Mouse (Mus musculus): ENCODE results near the gene Tnfrsf14.

Tnfrsf14 gene

DNA sequence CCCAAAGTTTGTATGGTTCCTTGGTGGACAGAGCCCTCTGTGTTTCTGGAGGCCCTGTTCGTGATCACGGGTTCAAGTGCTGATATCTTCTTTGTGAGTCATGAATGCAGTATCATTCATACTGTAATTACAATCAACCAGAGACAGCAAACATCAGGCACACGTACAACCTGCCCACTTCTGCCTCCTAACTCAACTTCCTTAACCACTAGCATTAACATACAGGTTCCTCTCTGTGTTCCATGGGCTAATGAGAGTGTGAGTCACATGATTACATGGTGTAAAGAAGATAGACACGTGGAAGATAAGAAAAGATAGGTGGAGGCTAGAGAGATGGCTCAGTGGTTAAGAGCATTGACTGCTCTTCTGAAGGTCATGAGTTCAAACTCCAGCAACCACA lies 11.7 kb downstream of the Tnfrsf14 start:
- in situ Hi-C loops (cut with MboI), result no loop called here

GRCm38 (mm10) chr4:154915286-154915685 lies 13.1 kb downstream of the Tnfrsf14 start:
- in situ Hi-C loops (cut with MboI), result no loop called here

GRCm38 (mm10) chr4:154914707-154915106 lies 13.7 kb downstream of the Tnfrsf14 start:
- in situ Hi-C loops (cut with MboI), result no loop called here

DNA sequence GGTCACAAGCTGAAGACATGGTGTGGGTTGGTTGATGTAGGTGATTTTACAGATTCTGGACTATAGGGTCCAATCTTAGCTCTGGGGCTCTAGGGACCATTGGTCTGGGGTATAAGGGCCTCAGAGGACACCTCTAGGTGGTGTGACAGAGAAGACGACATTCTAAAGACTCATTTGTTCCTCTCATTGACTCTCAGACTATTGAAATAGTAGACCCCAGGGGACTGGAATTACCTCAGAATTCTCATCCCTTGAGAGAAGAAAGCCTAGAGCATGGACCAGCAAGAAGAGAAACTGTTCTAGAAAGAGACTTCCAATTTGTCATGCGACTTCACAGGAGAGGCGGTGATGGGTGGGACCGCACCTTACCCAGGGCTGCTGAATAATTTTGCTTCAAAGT lies 14.1 kb downstream of the Tnfrsf14 start:
- in situ Hi-C loops (cut with MboI), result no loop called here

DNA sequence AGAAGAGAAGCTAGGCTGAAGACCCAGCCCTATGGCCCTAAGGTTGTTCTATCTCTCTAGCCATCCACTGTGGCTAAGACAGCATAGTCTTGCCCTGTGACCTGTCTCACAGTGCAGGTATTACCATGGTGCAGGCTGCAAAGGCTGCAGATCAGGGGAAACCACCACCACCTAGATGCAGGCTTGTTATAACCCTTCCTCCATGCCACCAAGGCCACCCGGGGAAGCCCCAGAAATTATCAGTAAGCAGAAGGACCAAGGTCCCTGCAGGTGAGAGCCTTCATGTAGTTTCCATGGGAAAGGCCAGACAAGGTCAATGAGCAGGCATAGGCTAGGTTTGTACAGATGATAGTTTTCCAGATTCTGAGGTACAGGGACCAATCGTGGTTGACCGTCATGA lies 14.5 kb downstream of the Tnfrsf14 start:
- in situ Hi-C loops (cut with MboI), result no loop called here

DNA sequence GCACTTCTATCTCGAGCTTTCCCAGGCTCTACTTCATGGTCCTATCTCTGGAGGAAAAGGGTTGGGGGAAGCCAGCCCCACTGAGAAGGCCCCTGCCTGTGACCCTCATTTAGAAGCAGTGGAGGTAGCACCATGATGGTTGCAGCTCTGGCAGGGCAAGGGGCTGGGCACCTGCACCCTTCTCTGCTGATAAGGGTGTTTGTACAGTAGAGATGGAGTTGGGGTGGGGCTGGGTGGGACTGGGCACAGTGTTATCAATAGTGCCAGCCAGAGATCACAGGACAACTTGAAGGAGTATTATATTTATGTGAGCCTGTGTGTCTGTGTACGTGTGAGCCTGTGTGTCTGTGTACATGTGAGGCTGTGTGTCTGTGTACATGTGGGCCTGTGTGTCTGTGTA lies 16.7 kb downstream of the Tnfrsf14 start:
- in situ Hi-C loops (cut with MboI), result no loop called here

DNA sequence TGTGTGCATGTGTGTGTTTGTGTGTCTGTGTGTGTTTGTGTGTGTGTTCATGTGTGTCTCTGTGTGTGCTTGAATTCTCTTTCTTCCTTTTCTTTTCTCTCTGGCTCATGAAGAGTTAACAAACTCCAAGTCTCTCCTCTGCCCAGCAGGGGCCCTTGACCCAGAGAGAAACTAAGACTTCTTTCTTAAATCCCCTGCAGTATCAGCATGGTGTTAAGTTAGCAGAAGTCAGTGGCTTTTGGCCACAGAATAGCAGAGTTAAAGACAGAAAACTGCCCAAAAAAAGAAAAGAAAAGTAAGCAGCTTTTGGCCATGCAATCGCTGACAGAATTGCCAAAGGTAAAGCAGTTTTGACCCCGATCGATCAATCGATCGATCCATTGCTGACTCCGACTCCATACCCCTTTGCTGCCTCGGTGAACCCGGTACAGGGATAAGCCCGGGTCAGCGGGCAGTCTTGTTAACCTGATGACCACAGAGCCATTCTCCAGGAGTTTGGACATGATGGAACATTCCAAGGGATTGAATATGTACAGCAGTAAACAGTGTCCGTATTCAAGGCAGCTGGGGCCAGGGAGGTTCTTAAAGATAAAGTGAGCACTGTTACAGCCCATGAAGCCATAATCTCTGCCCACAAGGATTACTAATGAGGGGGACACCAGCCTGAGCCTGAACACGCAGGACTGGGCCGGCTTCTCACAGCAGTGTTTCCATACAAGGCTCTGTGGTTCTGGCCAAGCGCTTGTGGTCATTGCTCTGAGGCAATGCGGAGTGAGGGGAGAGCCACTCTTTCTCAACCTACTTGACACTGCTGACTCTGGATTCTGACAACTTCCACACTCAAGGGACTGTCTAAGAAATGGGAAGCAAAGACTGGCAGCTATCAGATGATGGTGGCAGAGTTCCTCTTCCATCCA lies 17.5 kb downstream of the Tnfrsf14 start:
- in situ Hi-C loops (cut with MboI), result no loop called here

- in situ Hi-C loops (cut with MboI), result no loop called here
Measured at GRCm38 (mm10) chr4:154908490-154908889, 19.9 kb downstream of the Tnfrsf14 start.

GRCm38 (mm10) chr4:154907833-154908232 lies 20.5 kb downstream of the Tnfrsf14 start:
- in situ Hi-C loops (cut with MboI), result no loop called here

GRCm38 (mm10) chr4:154904185-154905071 lies 23.9 kb downstream of the Tnfrsf14 start:
- in situ Hi-C loops (cut with MboI), result no loop called here

- in situ Hi-C loops (cut with MboI), result no loop called here
Measured at GRCm38 (mm10) chr4:154902371-154902770, 26.0 kb downstream of the Tnfrsf14 start.

- in situ Hi-C loops (cut with MboI), result loop anchor here (25.0 kb wide), 1 partner anchor 339 kb away; the partner anchor contains the start of gene Faap20
Measured at GRCm38 (mm10) chr4:154898506-154899446, 29.6 kb downstream of the Tnfrsf14 start, which contains the start of gene Fam213b. Gene Fam213b, minus strand, starts transcription at chr4:154899135.

DNA sequence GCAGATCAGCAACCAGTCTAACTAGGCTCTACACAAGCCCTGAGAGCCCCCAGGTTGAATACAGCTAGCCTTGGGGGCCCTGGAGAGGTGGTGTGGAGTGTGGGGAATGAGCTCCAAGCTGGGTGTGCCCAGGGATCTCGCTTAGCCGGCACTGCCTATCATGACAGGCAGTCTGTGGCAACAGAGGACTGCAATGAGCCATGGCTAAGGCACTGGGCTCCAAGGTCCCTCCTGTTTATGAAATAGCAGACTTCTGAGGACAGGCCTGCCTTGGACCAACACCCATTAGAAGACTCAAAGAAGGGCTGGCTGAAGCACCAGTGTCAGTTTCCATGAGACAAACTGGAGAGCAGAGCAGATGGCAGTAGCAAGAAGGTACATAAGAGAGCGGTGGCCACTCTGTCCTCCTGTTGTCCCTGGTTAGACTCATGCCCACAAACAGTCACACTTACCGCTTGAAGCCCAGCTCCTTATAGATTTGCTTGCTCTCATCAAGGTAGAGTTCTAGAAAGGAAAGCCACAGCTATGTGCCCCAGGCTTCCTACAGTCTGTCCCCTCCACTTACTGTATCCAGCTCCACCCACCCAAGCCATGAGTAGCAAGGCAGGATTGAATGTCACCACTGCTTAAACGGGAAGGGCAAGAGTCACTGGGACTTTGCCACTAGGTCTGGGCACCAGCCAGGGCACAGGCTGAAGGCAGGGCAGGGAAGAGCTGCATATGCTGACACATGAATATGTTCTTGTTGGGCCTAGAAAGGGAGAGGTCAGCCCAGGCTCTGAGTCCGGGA lies 30.5 kb downstream of the Tnfrsf14 start:
- in situ Hi-C loops (cut with MboI), result loop anchor here (25.0 kb wide), 1 partner anchor 339 kb away; the partner anchor contains the start of gene Faap20

DNA sequence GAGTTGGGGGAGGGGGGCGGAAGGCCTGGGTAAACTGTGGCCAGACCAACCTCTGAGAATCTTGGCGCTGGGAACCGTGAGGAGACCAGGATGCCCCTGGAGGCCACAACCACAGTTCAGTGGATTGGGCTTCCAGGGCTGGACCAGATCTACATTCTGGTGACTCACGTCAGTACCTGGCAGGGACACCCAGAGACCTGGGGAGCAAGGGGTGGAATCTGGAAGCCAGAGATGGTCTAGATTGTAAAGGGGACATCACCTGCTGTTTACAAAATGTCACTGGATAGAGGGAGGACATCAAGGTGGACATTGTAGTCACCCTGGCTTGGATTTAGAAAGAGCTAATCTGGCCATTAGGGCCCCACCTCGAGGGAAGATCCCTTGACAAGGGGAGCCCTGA lies 32.8 kb downstream of the Tnfrsf14 start:
- in situ Hi-C loops (cut with MboI), result loop anchor here (25.0 kb wide), 1 partner anchor 342 kb away; the partner anchor contains the start of gene Faap20

- in situ Hi-C loops (cut with MboI), result loop anchor here (25.0 kb wide), 1 partner anchor 346 kb away; the partner anchor contains the start of gene Faap20
Measured at GRCm38 (mm10) chr4:154890887-154891286, 37.5 kb downstream of the Tnfrsf14 start.

DNA sequence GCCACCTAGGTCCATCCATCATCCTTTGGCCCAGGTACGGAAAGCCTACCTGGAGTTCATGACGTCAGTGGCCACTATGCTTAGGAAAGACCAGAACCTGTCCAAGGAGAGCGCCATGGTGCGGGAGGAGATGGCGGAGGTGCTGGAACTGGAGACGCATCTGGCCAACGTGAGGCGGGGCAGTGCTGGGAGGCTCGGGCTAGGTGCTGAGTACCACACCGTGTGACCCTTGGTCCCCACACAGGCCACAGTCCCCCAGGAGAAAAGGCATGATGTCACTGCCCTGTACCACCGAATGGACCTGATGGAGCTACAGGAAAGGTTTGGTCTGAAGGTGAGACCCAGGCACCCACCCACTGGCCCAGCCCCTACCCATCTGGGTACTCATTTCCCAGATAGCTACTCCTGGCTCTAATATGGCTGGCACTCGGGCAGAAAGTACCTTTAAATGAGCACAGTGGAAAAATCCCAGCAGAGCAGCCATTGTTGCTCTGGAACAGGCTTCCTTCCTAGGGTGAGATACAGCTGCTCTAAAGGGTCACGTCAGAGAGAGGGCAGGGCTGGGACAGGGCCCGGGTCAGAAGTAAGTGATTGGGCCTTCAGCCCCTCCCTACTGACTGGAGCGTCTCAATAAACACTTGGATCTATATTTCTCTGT lies 40.6 kb downstream of the Tnfrsf14 start:
- in situ Hi-C loops (cut with MboI), result loop anchor here (5.0 to 25.0 kb wide), 2 partner anchors 180 to 350 kb away; partner anchors contain the start of genes Faap20 and Pex10

- in situ Hi-C loops (cut with MboI), result loop anchor here (5.0 to 25.0 kb wide), 2 partner anchors 180 to 350 kb away; partner anchors contain the start of genes Faap20 and Pex10
Measured at GRCm38 (mm10) chr4:154886876-154887592, 41.3 kb downstream of the Tnfrsf14 start.

- in situ Hi-C loops (cut with MboI), result loop anchor here (5.0 to 25.0 kb wide), 2 partner anchors 182 to 352 kb away; partner anchors contain the start of genes Faap20 and Pex10
Measured at GRCm38 (mm10) chr4:154885416-154885815, 42.9 kb downstream of the Tnfrsf14 start.
